Comparison of ENCODE assay signal across 11 mouse cellular contexts in the genomic region with DNA sequence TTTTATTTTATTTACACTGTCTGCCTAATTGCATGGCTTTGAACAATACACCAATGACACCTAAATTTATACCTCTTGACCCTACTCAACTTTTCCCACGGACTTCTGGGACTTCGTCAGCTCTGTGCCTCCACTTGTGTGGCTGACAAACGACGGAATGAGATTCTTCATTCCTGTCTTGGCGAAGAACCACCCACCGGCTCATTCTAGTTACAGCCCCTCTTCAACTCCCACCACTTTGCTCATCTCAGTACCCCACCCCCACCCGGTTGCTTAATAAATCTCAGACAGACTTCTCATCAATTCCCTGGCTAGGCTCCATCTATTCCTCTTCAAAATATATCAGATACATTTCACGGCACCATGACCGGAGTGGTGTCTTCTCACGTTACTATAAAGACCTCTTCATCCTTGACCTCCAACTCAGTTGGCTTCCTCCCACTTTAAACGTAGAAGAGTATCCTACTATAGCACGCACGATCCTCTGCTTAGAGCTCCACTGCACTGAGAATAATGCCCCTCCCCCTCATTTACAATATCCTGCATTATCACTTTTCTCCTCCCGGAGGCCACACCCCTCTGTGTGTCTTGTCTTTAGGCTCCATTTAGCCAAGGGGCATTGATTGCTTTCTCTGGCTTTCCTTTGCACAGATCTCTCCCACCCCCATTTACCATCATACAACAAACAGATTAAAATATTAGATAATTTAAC. TPM values are rescaled to one million over a fixed set of nuclear protein-coding genes. Genes with fewer than 3 reads are reported as not detected.
DNase-seq lines count a peak whose midpoint lies in the region; ATAC-seq lines count a peak whose summit lies in the region.
"Had no signal": no experiment of that assay in that cellular context is flagged by ENCODE, and none has a peak within 500 bp of the region (broad histone marks: within the 10 kb centered on the region; RNA-seq: fewer than 3 reads in every experiment).

No protein-coding gene starts in this region.

- WGBS in kidney, embryonic 14.5 days, result 14% methylated on average over 14 of the region's 14 CpGs
- WGBS in embryonic facial prominence, embryonic 14.5 days, result 16% methylated on average over 14 of the region's 14 CpGs
- WGBS in intestine, embryonic 16.5 days, result 28% methylated on average over 14 of the region's 14 CpGs
- WGBS in neural tube, embryonic 13.5 days, result 3% methylated on average over 14 of the region's 14 CpGs

- H3K36me3 ChIP-seq in kidney, embryonic 14.5 days (ENCODE audit: control insufficient read depth, insufficient read depth, low read length), result no peaks in the 10 kb centered on the region
- H3K36me3 ChIP-seq in embryonic facial prominence, embryonic 14.5 days (ENCODE audit: control insufficient read depth, insufficient read depth, low read length), result no peaks in the 10 kb centered on the region
- no peaks in the 10 kb centered on the region for H3K36me3 ChIP-seq in intestine, embryonic 16.5 days (ENCODE audit: control insufficient read depth, insufficient read depth, low read length)
- no peaks in the 10 kb centered on the region for H3K36me3 ChIP-seq in neural tube, embryonic 13.5 days

- peak; percentile 48 for ATAC-seq in kidney, embryonic 14.5 days (ENCODE audit: low FRiP score, low TSS enrichment)
- peak; percentile 12; the same call in 1 of the 2 replicates for ATAC-seq in embryonic facial prominence, embryonic 14.5 days (ENCODE audit: low read depth)
- no peak for ATAC-seq in intestine, embryonic 16.5 days
- ATAC-seq in neural tube, embryonic 13.5 days (ENCODE audit: low read depth), result peak; percentile 76

- peaks cover 13% of the 10 kb centered on the region; the same call in 1 of the 2 replicates for H3K4me1 ChIP-seq in kidney, embryonic 14.5 days (ENCODE audit: control insufficient read depth, insufficient read depth, low read length)
- H3K4me1 ChIP-seq in embryonic facial prominence, embryonic 14.5 days (ENCODE audit: control insufficient read depth, insufficient read depth, low read length), result peaks cover 12% of the 10 kb centered on the region
- H3K4me1 ChIP-seq in intestine, embryonic 16.5 days (ENCODE audit: control insufficient read depth, insufficient read depth, low read length), result peaks cover 5% of the 10 kb centered on the region; the same call in 1 of the 2 replicates
- peaks cover 38% of the 10 kb centered on the region for H3K4me1 ChIP-seq in neural tube, embryonic 13.5 days (replicated peaks)

- DNase-seq in kidney, postnatal 14 days, result no peak
- peak; percentile 31 for DNase-seq in embryonic facial prominence, embryonic 14.5 days (ENCODE audit: low spot score)
- no peak for DNase-seq in layer of hippocampus, adult 9-11 months
- DNase-seq in spleen, postnatal 10 days (ENCODE audit: low spot score in 2 of 2), result no peak
- no peak for DNase-seq in gastrocnemius, postnatal 25 days
- DNase-seq: adrenal gland, adult 8-10 months had no signal

- peak overlapping the region; percentile 54 for H3K4me2 ChIP-seq in kidney, embryonic 14.5 days (replicated peaks; ENCODE audit: low read depth, low read length)
- peak overlapping the region; percentile 57 for H3K4me2 ChIP-seq in embryonic facial prominence, embryonic 14.5 days (ENCODE audit: low read depth, low read length)
- H3K4me2 ChIP-seq in intestine, embryonic 16.5 days (ENCODE audit: low read depth, low read length), result peak overlapping the region; percentile 37
- H3K4me2 ChIP-seq in neural tube, embryonic 13.5 days, result peak overlapping the region; percentile 69

- H3K9me3 ChIP-seq in kidney, embryonic 14.5 days (ENCODE audit: control insufficient read depth, low read length), result no peaks in the 10 kb centered on the region
- H3K9me3 ChIP-seq in embryonic facial prominence, embryonic 14.5 days (ENCODE audit: control insufficient read depth, low read length), result no peaks in the 10 kb centered on the region
- no peaks in the 10 kb centered on the region for H3K9me3 ChIP-seq in intestine, embryonic 16.5 days (ENCODE audit: control insufficient read depth, low read length)
- H3K9me3 ChIP-seq in neural tube, embryonic 13.5 days, result no peaks in the 10 kb centered on the region

- H3K9ac ChIP-seq in kidney, embryonic 14.5 days (ENCODE audit: low read depth, low read length), result no peak overlapping the region
- no peak overlapping the region; the same call in 1 of the 2 replicates for H3K9ac ChIP-seq in embryonic facial prominence, embryonic 14.5 days (ENCODE audit: low read depth, low read length)
- H3K9ac ChIP-seq in intestine, embryonic 16.5 days (ENCODE audit: low read depth, low read length), result no peak overlapping the region
- H3K9ac ChIP-seq in neural tube, embryonic 13.5 days, result peak overlapping the region; percentile 71; the same call in 1 of the 2 replicates

- no peaks in the 10 kb centered on the region for H3K27me3 ChIP-seq in kidney, embryonic 14.5 days (ENCODE audit: control insufficient read depth, insufficient read depth, low read length)
- H3K27me3 ChIP-seq in embryonic facial prominence, embryonic 14.5 days (replicated peaks; ENCODE audit: control insufficient read depth, insufficient read depth, low read length), result no peaks in the 10 kb centered on the region
- no peaks in the 10 kb centered on the region for H3K27me3 ChIP-seq in intestine, embryonic 16.5 days (replicated peaks; ENCODE audit: control insufficient read depth, insufficient read depth, low read length)
- H3K27me3 ChIP-seq in neural tube, embryonic 13.5 days, result no peaks in the 10 kb centered on the region

- H3K27ac ChIP-seq in kidney, embryonic 14.5 days (ENCODE audit: low read depth, low read length), result no peak overlapping the region
- H3K27ac ChIP-seq in embryonic facial prominence, embryonic 14.5 days (replicated peaks; ENCODE audit: low read depth, low read length), result no peak overlapping the region
- no peak overlapping the region for H3K27ac ChIP-seq in intestine, embryonic 16.5 days (ENCODE audit: low read length)
- H3K27ac ChIP-seq in neural tube, embryonic 13.5 days (replicated peaks), result peak overlapping the region; percentile 81; the same call in 1 of the 2 replicates

- H3K4me3 ChIP-seq in kidney, embryonic 14.5 days (ENCODE audit: low read length), result peak overlapping the region; percentile 27
- peak overlapping the region; percentile 31 for H3K4me3 ChIP-seq in embryonic facial prominence, embryonic 14.5 days (ENCODE audit: low read depth, low read length)
- peak overlapping the region; percentile 20; the same call in 1 of the 2 replicates for H3K4me3 ChIP-seq in intestine, embryonic 16.5 days (ENCODE audit: low read length)
- peak overlapping the region; percentile 42 for H3K4me3 ChIP-seq in neural tube, embryonic 13.5 days
- H3K4me3 ChIP-seq: erythroblast, embryonic 14.5 days had no signal

RNA-seq across cellular contexts. Expression of a gene that starts 15.2 kb away (rescaled TPM):
- polyA plus RNA-seq in kidney, embryonic 14.5 days (2014; fragmentation: Nextera tagmentation; extraction: Ambion mirVana), result not detected in 2 replicates
- polyA plus RNA-seq in embryonic facial prominence, embryonic 14.5 days (2014; fragmentation: Nextera tagmentation; extraction: Ambion mirVana), result 0.13 and 0.26 TPM in 2 replicates
- not detected in 2 replicates for polyA plus RNA-seq in intestine, embryonic 16.5 days (2015; fragmentation: Nextera tagmentation; extraction: Ambion mirVana)
- 0.15 and 0.52 TPM in 2 replicates for polyA plus RNA-seq in neural tube, embryonic 13.5 days (2015; fragmentation: Nextera tagmentation; extraction: Ambion mirVana)
- not detected for total RNA-seq in gastrocnemius, postnatal 25 days (2021)
- total RNA-seq: adrenal gland, adult 8-10 months had no signal
- polyA plus RNA-seq: erythroblast, embryonic 14.5 days; testis, adult 2 months had no signal

RNA-seq across cellular contexts. Expression of a gene that starts 15.2 kb away (rescaled TPM):
- 17.0 and 17.2 TPM in 2 replicates for polyA plus RNA-seq in kidney, embryonic 14.5 days (2014; fragmentation: Nextera tagmentation; extraction: Ambion mirVana)
- polyA plus RNA-seq in embryonic facial prominence, embryonic 14.5 days (2014; fragmentation: Nextera tagmentation; extraction: Ambion mirVana), result 15.7 and 16.0 TPM in 2 replicates
- 14.1 and 15.8 TPM in 2 replicates for polyA plus RNA-seq in intestine, embryonic 16.5 days (2015; fragmentation: Nextera tagmentation; extraction: Ambion mirVana)
- 14.8 and 20.1 TPM in 2 replicates for polyA plus RNA-seq in neural tube, embryonic 13.5 days (2015; fragmentation: Nextera tagmentation; extraction: Ambion mirVana)
- 10 to 100 TPM; 25.2 to 30.2 TPM for total RNA-seq in gastrocnemius, postnatal 25 days (2021)
- polyA plus RNA-seq: erythroblast, embryonic 14.5 days had no signal

RNA-seq across cellular contexts. Expression of a gene that starts 27.2 kb away (rescaled TPM):
- 0.12 TPM in 1 of 2 replicates, not detected in the other for polyA plus RNA-seq in kidney, embryonic 14.5 days (2014; fragmentation: Nextera tagmentation; extraction: Ambion mirVana)
- polyA plus RNA-seq in embryonic facial prominence, embryonic 14.5 days (2014; fragmentation: Nextera tagmentation; extraction: Ambion mirVana), result 0.17 TPM in 1 of 2 replicates, not detected in the other
- 0.64 and 0.66 TPM in 2 replicates for polyA plus RNA-seq in intestine, embryonic 16.5 days (2015; fragmentation: Nextera tagmentation; extraction: Ambion mirVana)
- polyA plus RNA-seq in neural tube, embryonic 13.5 days (2015; fragmentation: Nextera tagmentation; extraction: Ambion mirVana), result not detected in 2 replicates
- under 1 TPM in 1 of 2 experiments, not detected in 1; 0.21 TPM for total RNA-seq in gastrocnemius, postnatal 25 days (2021)
- polyA plus RNA-seq: erythroblast, embryonic 14.5 days; testis, adult 2 months had no signal
